Mouse (Mus musculus) midbrain, embryonic 16.5 days (tissue): ENCODE results near the gene Gpr152. TPM values are rescaled to one million over a fixed set of nuclear protein-coding genes. Genes with fewer than 3 reads are reported as not detected.

Experiments
- ATAC-seq: fragments of 200-750 bp; cut with Nextera tagmentation; 2 replicates; pipeline ENCODE4 v1.8.0; 2017; ENCODE audit warnings: moderate TSS enrichment
- H3K27ac ChIP-seq: fragments of 300-500 bp; sonication (generic); 2 replicates; pipeline ENCODE4 v1.5.1; 2014; ENCODE audit warnings: mild to moderate bottlenecking, low read length, mixed read lengths
- H3K27me3 ChIP-seq: fragments of 300-500 bp; sonication (generic); 2 replicates; pipeline ENCODE4 v1.6.1; 2014; ENCODE audit warnings: low read depth, low read length, mixed read lengths; ENCODE audit not compliant: control insufficient read depth, insufficient read depth
- H3K36me3 ChIP-seq: fragments of 300-500 bp; sonication (generic); 2 replicates; pipeline ENCODE4 v1.6.1; 2014; ENCODE audit warnings: mild to moderate bottlenecking, low read length, moderate library complexity, mixed read lengths; ENCODE audit not compliant: control insufficient read depth, insufficient read depth
- H3K4me1 ChIP-seq: fragments of 300-500 bp; sonication (generic); 2 replicates; pipeline ENCODE4 v1.6.1; 2014; ENCODE audit warnings: mild to moderate bottlenecking, low read length, mixed read lengths; ENCODE audit not compliant: control insufficient read depth, insufficient read depth
- H3K4me2 ChIP-seq: fragments of 300-500 bp; sonication (generic); 2 replicates; pipeline ENCODE4 v1.6.1; 2014; ENCODE audit warnings: mild to moderate bottlenecking, low read length, mixed read lengths
- H3K4me3 ChIP-seq: fragments of 300-500 bp; sonication (generic); 2 replicates; pipeline ENCODE4 v1.5.1; 2014; ENCODE audit warnings: low read depth, mild to moderate bottlenecking, low read length, moderate library complexity, mixed read lengths
- H3K9ac ChIP-seq: fragments of 300-500 bp; sonication (generic); 2 replicates; pipeline ENCODE4 v1.6.1; 2014; ENCODE audit warnings: low read depth, low read length, mixed read lengths
- H3K9me3 ChIP-seq: fragments of 300-500 bp; sonication (generic); replicated peaks from 2 replicates; pipeline ENCODE4 v1.6.1; 2014; ENCODE audit warnings: mild to moderate bottlenecking, low read length, mixed read lengths; ENCODE audit not compliant: control insufficient read depth, poor library complexity, severe bottlenecking
- WGBS: fragments of 180-500 bp; shearing (Covaris S2); extraction: QIAGEN DNeasy Blood & Tissue Kit; methylation state at CpG from one replicate; pipeline ENCODE4 v1.1.7; 2014; 5-methylcytosine and 5-hydroxymethylcytosine counted together
- polyA plus RNA-seq: library from polyadenylated mRNA; unstranded; fragments of >200 nt; fragmentation: Nextera tagmentation; extraction: Ambion mirVana; gene quantifications from 2 replicates; pipeline ENCODE4 v1.2.1, GENCODE M21; 2015

The Gpr152 gene
- polyA plus RNA-seq, 1 experiment from 2014 or later, result 0.09 TPM

DNA sequence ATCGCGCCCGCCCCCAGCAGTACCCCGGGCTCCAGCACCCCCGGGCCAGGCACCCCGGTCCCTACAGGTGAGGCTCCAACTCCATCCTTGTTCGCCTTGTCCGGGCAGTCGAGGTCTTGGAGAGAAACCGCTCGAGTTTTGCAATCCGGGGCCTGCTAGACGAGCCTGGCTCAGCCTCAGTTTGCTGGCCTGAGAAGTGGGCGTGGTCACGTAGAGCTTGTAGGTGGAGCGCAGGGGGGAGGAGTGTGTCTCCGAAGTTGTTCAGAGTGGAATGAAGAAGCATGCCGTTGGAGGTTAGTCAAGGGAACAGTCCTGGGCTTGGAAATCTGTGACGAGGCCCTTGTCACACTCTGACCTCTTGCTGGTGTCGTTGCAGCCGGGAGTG lies 42.2 kb upstream of the Gpr152 start:
- Histone ChIP-seq H3K27me3 (no peaks in the 10 kb centered on the region), H3K36me3 (no peaks in the 10 kb centered on the region), H3K9me3 (no peaks in the 10 kb centered on the region), H3K9ac (peak overlapping the region; percentile 75), H3K27ac (peak overlapping the region; percentile 72), H3K4me2 (peak overlapping the region; percentile 90), H3K4me3 (peak overlapping the region; percentile 70), H3K4me1 (peaks cover 46% of the 10 kb centered on the region)
- ATAC-seq, result peak; percentile 5; the same call in 1 of the 2 replicates
- WGBS, result under 1% methylated on average over 21 of the region's 21 CpGs

DNA sequence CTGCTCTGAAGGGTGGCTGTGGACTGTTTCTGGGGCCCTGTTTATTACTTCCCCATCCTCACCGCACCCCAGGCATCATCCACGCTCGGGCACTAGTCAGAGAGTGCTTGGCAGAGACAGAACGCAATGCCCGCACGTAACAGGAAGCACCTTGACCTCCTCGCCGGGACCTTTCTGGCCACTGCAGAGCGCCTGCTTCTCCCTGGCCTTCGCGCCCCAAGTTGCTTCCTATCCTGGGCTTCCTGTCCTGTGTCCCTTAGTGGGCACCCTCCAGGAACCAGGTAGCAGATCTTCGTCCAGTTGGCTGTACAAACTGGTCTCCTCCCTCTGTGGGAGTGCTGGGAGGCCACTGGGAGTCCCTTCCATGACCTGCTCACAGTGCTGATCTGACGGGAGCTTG lies 41.2 kb upstream of the Gpr152 start:
- 87% methylated on average over 13 of the region's 13 CpGs for WGBS
- H3K4me1 ChIP-seq, result peaks cover 46% of the 10 kb centered on the region
- H3K27ac ChIP-seq, result no peak overlapping the region
- no peaks in the 10 kb centered on the region for H3K36me3 ChIP-seq
- H3K4me2 ChIP-seq, result no peak overlapping the region
- H3K27me3 ChIP-seq, result no peaks in the 10 kb centered on the region
- no peak overlapping the region for H3K4me3 ChIP-seq
- no peak overlapping the region for H3K9ac ChIP-seq
- no peak for ATAC-seq
- no peaks in the 10 kb centered on the region for H3K9me3 ChIP-seq

DNA sequence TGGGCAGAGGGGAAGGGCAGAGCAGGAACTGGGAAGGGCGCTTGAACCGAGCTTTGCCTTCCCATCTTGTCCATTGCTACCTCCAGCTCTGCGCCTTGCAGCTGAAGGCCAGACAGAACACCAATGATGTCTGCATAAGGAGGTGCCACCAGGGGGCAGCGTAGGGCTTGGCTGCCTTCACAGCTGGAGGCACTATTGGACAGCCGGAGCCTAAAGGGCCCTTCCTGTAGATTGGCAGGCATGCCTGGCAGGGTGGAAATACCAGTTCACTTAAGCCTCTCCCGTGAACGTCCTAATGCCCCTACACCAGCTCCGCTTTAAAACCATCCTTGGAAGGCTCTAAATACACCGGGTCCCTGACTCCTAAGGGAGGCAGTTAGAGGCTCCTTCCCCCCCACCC lies 40.5 kb upstream of the Gpr152 start:
- H3K36me3 ChIP-seq, result no peaks in the 10 kb centered on the region
- no peaks in the 10 kb centered on the region for H3K27me3 ChIP-seq
- H3K4me3 ChIP-seq, result no peak overlapping the region
- H3K27ac ChIP-seq, result no peak overlapping the region
- peak overlapping the region; percentile 18; the same call in 1 of the 2 replicates for H3K9ac ChIP-seq
- peak overlapping the region; percentile 14; the same call in 1 of the 2 replicates for H3K4me2 ChIP-seq
- WGBS, result 14% methylated on average over 9 of the region's 9 CpGs
- no peaks in the 10 kb centered on the region for H3K9me3 ChIP-seq
- H3K4me1 ChIP-seq, result peaks cover 46% of the 10 kb centered on the region
- no peak for ATAC-seq

DNA sequence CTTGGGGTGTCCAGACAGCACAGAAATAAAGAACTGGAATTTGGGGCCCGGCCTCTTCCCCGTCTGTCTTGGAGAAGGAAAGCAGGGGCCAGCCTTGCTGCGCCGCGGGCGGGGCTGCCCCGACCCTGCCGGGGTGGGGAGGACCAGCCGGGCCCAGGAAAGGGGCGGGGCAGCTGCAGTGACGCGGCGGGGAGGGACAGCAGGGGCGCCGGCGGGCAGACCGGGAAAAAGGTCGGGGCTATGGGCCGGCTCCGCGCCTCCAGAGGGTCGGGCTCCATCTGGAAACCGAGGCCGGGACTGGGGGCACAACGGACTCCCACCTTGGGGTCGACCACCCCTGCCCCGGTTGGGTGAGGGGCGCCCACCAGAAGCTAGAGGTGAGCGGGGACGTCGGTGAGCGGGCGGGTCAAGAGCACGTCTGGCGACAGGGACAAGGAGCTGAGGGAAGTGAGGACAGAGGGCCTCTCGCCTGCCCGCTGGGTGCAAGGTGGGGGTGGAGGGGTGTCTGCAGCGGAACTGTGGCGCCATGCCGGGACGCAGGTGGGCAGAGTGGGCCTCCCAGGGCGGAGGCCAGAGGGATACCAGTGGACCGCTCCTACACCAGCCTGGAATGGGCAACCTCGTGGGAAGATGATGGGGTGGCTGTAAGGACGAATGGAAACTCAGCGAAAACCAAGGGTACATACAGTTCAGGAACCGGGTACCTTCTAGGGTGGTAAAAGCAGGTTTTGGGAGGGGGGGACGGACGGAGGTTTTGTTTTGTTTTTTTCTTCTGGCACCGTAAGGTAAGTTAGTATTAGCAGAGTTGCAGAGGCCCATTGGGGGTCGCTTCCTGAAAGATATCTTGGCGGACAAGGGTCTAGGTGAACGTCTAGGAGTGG lies 39.5 kb upstream of the Gpr152 start, which contains the start of gene Pitpnm1:
TSS of gene Pitpnm1 (plus strand) at position 162 of the 881 bp plus-strand sequence.
- H3K36me3 ChIP-seq, result peaks cover 5% of the 10 kb centered on the region; the same call in 1 of the 2 replicates
- H3K27me3 ChIP-seq, result no peaks in the 10 kb centered on the region
- H3K27ac ChIP-seq, result peak within 1 kb of the TSS; percentile 76
- peaks cover 46% of the 10 kb centered on the region for H3K4me1 ChIP-seq
- H3K9me3 ChIP-seq, result no peaks in the 10 kb centered on the region
- H3K9ac ChIP-seq, result peak within 1 kb of the TSS; percentile 75
- 2% methylated on average over 51 of the region's 53 CpGs for WGBS
- ATAC-seq, result no peak
- H3K4me3 ChIP-seq, result peak within 1 kb of the TSS; percentile 57
- peak within 1 kb of the TSS; percentile 62 for H3K4me2 ChIP-seq

DNA sequence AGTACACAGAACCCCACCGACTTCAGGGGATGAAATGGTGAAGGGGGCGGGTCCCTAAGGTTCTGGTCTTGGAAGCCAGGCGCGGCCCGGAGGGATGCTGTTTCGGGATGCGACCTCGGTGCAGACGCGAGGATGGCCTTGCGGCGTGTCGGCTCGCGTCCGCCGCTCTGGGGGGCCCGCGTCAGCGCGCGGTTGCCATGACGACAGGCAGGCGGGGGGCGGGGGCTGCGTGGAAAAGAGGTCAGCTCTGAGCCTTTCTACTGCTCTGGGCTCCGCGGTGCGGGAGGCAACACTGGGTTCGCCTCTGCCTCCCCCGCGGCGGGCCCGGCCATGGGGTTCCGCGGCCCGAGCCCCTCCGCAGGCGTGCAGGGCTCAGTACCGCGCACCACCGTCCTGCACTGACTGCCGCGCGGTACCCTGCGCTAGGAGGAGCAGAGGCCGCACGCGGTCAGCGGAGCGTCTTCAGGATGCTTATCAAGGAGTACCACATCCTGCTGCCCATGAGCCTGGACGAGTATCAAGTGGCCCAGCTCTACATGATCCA lies 38.8 kb upstream of the Gpr152 start:
- Histone ChIP-seq H3K27ac (peak overlapping the region; percentile 76), H3K4me2 (peak overlapping the region; percentile 62), H3K4me3 (peak overlapping the region; percentile 57), H3K9me3 (no peaks in the 10 kb centered on the region), H3K36me3 (peaks cover 8% of the 10 kb centered on the region; the same call in 1 of the 2 replicates), H3K4me1 (peaks cover 45% of the 10 kb centered on the region), H3K27me3 (no peaks in the 10 kb centered on the region), H3K9ac (peak overlapping the region; percentile 75)
- under 1% methylated on average over 48 of the region's 52 CpGs for WGBS
- no peak for ATAC-seq

DNA sequence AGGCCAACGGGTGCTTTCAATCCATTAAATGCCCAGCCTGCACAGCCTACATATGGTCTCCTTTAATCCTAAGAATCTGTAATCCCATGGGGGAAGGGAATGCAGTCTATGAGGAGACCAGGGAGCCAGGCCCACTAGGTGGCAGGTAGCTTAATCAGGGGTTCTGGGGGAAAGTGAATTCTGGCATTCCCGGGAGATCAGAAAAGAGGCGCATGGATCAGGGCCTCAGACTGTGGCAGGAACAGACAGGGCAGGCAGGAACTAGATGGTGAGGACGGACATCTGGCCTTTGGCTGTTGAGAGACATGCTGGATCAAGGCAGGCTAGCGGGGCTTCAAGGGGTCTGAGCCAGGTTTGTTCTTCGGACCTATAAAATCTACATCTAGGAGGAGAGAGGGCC lies 38.1 kb upstream of the Gpr152 start:
- peak overlapping the region; percentile 62 for H3K4me2 ChIP-seq
- no peak for ATAC-seq
- H3K9me3 ChIP-seq, result no peaks in the 10 kb centered on the region
- WGBS, result 45% methylated on average over 6 of the region's 6 CpGs
- H3K27me3 ChIP-seq, result no peaks in the 10 kb centered on the region
- peak overlapping the region; percentile 76 for H3K27ac ChIP-seq
- peaks cover 39% of the 10 kb centered on the region for H3K4me1 ChIP-seq
- peaks cover 8% of the 10 kb centered on the region; the same call in 1 of the 2 replicates for H3K36me3 ChIP-seq
- H3K9ac ChIP-seq, result peak overlapping the region; percentile 75
- H3K4me3 ChIP-seq, result peak overlapping the region; percentile 57

DNA sequence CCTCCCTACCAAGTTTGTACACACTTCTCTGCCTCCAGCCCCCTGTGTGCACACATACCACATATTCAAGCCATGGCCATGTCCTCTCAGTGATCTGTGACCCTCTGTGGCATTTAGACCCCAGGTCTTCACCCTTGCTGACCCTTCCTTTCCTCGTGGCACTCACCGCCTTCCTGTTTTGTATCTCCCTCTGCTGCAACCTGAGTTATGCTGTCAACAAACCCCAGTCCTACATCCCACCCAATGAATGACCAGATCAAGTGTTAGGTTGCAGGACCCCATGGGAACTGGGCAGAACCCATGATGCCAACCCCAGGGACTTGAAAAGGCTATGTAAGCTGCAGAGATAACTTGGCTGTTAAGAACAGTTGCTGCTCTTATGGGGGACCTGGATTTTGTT lies 37.5 kb upstream of the Gpr152 start:
- H3K4me1 ChIP-seq, result peaks cover 39% of the 10 kb centered on the region
- no peaks in the 10 kb centered on the region for H3K27me3 ChIP-seq
- no peak for ATAC-seq
- peak overlapping the region; percentile 57; the same call in 1 of the 2 replicates for H3K4me3 ChIP-seq
- no peak overlapping the region for H3K27ac ChIP-seq
- WGBS, result 90% methylated on average over 2 of the region's 2 CpGs
- H3K9ac ChIP-seq, result no peak overlapping the region; the same call in 1 of the 2 replicates
- peak overlapping the region; percentile 62 for H3K4me2 ChIP-seq
- H3K9me3 ChIP-seq, result no peaks in the 10 kb centered on the region
- peaks cover 11% of the 10 kb centered on the region; the same call in 1 of the 2 replicates for H3K36me3 ChIP-seq

DNA sequence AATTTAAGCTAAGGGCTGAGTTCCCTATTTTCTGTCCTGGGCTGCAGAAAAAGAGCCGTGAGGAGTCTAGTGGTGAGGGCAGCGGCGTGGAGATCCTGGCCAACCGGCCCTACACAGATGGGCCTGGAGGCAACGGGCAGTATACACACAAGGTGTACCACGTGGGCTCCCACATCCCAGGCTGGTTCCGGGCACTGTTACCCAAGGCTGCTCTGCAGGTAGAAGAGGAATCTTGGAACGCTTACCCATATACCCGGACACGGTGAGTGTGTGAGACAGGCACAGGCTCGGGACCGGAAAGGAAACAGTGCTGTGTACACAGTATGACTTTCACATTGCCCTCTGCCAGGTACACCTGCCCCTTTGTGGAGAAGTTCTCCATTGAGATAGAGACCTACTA lies 37.0 kb upstream of the Gpr152 start:
- no peak overlapping the region for H3K9ac ChIP-seq
- 93% methylated on average over 12 of the region's 12 CpGs for WGBS

DNA sequence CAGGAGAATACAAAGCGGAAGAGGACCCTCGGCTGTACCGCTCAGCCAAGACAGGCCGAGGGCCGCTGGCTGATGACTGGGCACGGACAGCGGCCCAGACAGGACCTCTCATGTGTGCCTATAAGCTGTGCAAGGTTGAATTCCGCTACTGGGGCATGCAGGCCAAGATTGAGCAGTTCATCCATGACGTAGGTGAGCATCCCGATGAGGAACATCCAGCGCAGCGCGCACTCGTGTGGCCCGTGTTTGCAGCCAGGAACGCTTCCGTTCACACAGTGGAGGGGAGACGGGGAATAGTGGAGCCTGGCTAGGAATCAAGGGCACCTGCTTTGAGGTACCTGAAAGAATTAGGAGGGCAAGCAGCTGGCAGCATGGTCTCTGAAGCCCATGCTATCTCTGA lies 36.3 kb upstream of the Gpr152 start:
- H3K4me2 ChIP-seq, result no peak overlapping the region
- H3K27me3 ChIP-seq, result no peaks in the 10 kb centered on the region
- WGBS, result 91% methylated on average over 18 of the region's 18 CpGs
- H3K4me1 ChIP-seq, result peaks cover 31% of the 10 kb centered on the region
- no peak overlapping the region for H3K4me3 ChIP-seq
- no peak for ATAC-seq
- no peaks in the 10 kb centered on the region for H3K9me3 ChIP-seq
- peaks cover 17% of the 10 kb centered on the region; the same call in 1 of the 2 replicates for H3K36me3 ChIP-seq
- no peak overlapping the region for H3K9ac ChIP-seq
- H3K27ac ChIP-seq, result no peak overlapping the region

More for the DNA sequence above, 37.0 kb upstream of the Gpr152 start:
- Histone ChIP-seq H3K9me3 (no peaks in the 10 kb centered on the region), H3K4me2 (no peak overlapping the region), H3K36me3 (peaks cover 15% of the 10 kb centered on the region; the same call in 1 of the 2 replicates), H3K4me3 (no peak overlapping the region), H3K4me1 (peaks cover 37% of the 10 kb centered on the region), H3K27me3 (no peaks in the 10 kb centered on the region), H3K27ac (no peak overlapping the region)
- ATAC-seq, result no peak
